Mouse (Mus musculus) hindbrain, embryonic 15.5 days (tissue): ENCODE measurements at regions not wholly inside any gene's neighbourhood (a gene's known extent, or its start where the extent isn't known, plus 50 kb on each side); places are given as distances from the start of the nearest gene placed in this dataset.

Source experiments
- ATAC-seq: fragments of 200-750 bp; cut with Nextera tagmentation; 2 replicates; pipeline ENCODE4 v1.8.0; 2017; ENCODE audit warnings: low read depth, moderate number of reproducible peaks, moderate TSS enrichment; ENCODE audit not compliant: low FRiP score
- H3K27ac ChIP-seq: fragments of 300-500 bp; sonication (generic); replicated peaks from 2 replicates; pipeline ENCODE4 v1.5.1; 2015; ENCODE audit warnings: mild to moderate bottlenecking, inconsistent platforms
- H3K27me3 ChIP-seq: fragments of 300-500 bp; sonication (generic); 2 replicates; pipeline ENCODE4 v1.6.1; 2015; ENCODE audit warnings: control low read depth, inconsistent platforms
- H3K36me3 ChIP-seq: fragments of 300-500 bp; sonication (generic); 2 replicates; pipeline ENCODE4 v1.6.1; 2015; ENCODE audit warnings: control low read depth, inconsistent platforms
- H3K4me1 ChIP-seq: fragments of 300-500 bp; sonication (generic); replicated peaks from 2 replicates; pipeline ENCODE4 v1.6.1; 2015; ENCODE audit warnings: control low read depth, inconsistent platforms
- H3K4me2 ChIP-seq: fragments of 300-500 bp; sonication (generic); 2 replicates; pipeline ENCODE4 v1.6.1; 2015; ENCODE audit warnings: moderate library complexity, mild to moderate bottlenecking, inconsistent platforms
- H3K4me3 ChIP-seq: fragments of 300-500 bp; sonication (generic); 2 replicates; pipeline ENCODE4 v1.5.1; 2015; ENCODE audit warnings: mild to moderate bottlenecking, inconsistent platforms
- H3K9ac ChIP-seq: fragments of 300-500 bp; sonication (generic); 2 replicates; pipeline ENCODE4 v1.6.1; 2015; ENCODE audit warnings: inconsistent platforms
- H3K9me3 ChIP-seq: fragments of 300-500 bp; sonication (generic); 2 replicates; pipeline ENCODE4 v1.6.1; 2016; ENCODE audit warnings: control low read depth, inconsistent platforms
- WGBS: fragments of 180-500 bp; shearing (Covaris S2); methylation state at CpG from one replicate; pipeline ENCODE4 v1.1.7; 2015; 5-methylcytosine and 5-hydroxymethylcytosine counted together

DNA sequence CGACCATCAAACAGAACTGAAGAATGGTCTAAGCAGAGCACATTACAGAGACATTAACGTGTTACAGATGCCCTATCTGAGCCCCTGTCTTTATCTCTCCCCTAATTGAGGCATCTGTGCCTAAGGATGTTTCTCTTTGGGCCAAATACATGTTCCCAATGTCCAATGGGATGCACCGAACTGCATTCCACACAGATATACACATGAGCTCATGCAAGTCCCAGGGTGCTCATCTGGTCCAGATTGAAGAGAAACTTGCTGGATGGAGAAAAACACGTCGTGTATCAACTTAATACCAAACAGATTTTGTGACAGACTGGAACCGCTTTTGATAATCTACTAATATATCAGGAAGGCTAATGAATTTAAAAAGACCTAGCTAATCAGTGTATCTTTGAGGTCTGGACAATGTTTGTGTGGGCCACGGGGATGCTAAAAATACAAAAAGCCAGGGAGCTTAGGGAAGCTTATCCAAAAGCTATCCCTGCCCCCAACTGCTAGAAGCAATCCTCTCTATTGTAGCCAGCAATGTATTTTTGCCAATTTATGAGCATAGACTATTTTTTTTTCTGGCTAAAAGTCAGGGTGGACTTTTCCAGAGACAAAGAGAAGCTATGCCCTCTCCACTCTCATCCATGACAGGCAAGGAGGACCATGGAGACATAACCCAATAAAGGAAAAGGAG is 53.4 kb upstream of the Rbpj start:
- Histone ChIP-seq H3K4me3 (no peak overlapping the region), H3K4me1 (no peaks in the 10 kb centered on the region), H3K27ac (no peak overlapping the region), H3K9ac (no peak overlapping the region), H3K27me3 (no peaks in the 10 kb centered on the region), H3K4me2 (no peak overlapping the region), H3K36me3 (no peaks in the 10 kb centered on the region), H3K9me3 (no peaks in the 10 kb centered on the region)
- ATAC-seq: no peak
- WGBS: 75% methylated on average over 7 of the region's 7 CpGs

DNA sequence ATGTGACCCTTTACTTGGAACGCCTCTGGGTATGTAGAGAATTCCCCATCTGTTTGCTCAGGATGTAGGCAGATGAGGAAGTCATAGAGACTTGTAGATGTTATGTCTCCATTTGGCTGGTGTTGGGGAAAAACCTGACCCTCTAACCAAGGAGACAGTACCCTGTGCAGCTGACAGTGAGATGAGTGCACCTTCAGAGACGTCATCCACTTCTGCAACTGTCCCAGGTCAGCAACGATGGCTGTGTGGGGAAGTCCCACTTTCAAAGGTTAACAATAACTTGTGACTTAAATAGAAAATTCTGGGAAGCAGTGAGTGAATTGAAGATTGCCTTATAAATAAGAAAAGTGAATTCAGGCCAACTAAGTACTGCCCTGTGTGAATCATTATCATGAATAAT is 52.3 kb upstream of the Rbpj start:
- no peak for ATAC-seq
- Histone ChIP-seq H3K27me3 (no peaks in the 10 kb centered on the region), H3K36me3 (no peaks in the 10 kb centered on the region), H3K4me2 (no peak overlapping the region), H3K9ac (no peak overlapping the region), H3K4me1 (no peaks in the 10 kb centered on the region), H3K9me3 (no peaks in the 10 kb centered on the region), H3K27ac (no peak overlapping the region), H3K4me3 (no peak overlapping the region)
- WGBS: 82% methylated on average over 3 of the region's 3 CpGs

DNA sequence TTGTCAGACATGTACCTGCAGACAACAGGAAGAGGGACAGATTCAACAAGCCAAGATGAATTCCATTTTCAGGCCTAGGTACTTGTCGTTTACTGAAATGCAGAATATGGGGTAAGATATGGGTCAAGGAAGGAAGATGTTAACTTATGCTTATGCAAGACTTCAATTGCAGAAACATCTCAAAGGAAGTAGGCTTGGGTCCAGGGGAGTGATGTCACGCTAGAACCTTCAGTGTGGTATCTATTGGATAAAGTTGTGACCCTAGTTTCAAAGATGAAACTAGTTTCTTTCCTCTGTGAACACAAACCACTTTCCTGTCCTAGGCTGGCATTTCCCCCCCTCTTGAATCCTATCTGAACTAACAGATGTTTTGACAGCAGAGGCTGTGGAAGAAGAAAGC is 50.5 kb upstream of the Rbpj start:
- Histone ChIP-seq H3K4me3 (no peak overlapping the region), H3K4me1 (no peaks in the 10 kb centered on the region), H3K36me3 (no peaks in the 10 kb centered on the region), H3K9ac (no peak overlapping the region), H3K27me3 (no peaks in the 10 kb centered on the region), H3K4me2 (no peak overlapping the region), H3K27ac (no peak overlapping the region), H3K9me3 (no peaks in the 10 kb centered on the region)
- WGBS: 95% methylated on average over 2 of the region's 2 CpGs
- ATAC-seq: no peak
